Mouse (Mus musculus) retina, postnatal 1 day (tissue): Measurements from ENCODE around the gene Sec16a.
"Not testable (repeated sequence)": the region's sequence is repeated elsewhere in the genome, so short reads cannot be mapped to it uniquely, and the experiment has no call there.

Experiments
- DNase-seq: peaks from one replicate; pipeline ENCODE4 v3.0.0-alpha.2; 2012

Gene Sec16a

DNA sequence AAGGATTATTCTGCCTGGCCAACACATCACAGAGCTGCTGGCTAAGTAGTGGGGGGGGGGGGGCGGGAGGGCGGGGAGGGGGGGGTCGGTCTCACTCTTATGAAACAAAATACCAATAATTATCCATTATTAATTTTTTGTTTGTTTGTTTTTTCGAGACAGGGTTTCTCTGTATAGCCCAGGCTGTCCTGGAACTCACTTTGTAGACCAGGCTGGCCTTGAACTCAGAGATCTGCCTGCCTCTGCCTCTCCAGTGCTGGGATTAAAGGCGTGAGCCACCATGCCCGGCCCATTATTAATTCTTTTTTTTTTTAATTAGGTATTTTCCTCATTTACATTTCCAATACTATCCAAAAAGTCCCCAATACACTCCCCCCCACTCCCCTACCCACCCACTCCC lies 64.1 kb downstream of the Sec16a start:
- DNase-seq, result not testable (repeated sequence)

DNA sequence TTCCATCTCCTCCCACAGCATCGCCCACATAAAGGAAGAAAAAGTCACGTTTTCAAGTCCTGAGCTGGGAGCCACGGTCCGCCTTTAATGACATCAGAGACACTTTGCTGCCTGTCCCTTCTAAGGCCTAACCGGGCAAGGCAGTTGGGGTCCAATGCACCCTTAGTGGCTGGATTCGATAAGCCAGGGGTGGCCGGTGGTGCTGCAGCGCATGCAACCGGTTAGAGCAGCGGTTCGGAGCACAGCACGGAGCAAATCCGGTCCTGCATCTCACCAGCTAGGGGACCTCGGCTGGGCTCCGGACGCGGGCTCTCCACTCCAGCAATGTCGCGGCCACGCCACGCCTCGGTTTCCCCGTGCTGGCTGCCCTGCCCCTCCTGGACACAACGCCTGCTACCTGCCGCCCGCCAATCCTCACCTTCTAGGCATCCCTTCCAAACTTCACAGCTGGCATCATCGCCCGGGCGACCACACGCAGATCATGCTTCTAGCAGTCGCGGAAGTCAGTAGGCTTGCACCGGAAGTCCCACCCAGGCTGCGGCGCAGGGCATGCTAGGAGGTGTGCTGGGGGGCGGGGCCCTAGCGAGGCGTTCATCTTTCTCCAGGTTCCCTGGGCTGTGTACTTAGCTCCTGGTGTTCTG lies 64.8 kb downstream of the Sec16a start, which contains the start of gene Snapc4:
TSS of gene Snapc4 (minus strand) at position 523 of the 641 bp plus-strand sequence.
- DNase-seq, result peak; percentile 91

GRCm38 (mm10) chr2:26372396-26372795 lies 72.6 kb downstream of the Sec16a start:
- DNase-seq, result no peak

DNA sequence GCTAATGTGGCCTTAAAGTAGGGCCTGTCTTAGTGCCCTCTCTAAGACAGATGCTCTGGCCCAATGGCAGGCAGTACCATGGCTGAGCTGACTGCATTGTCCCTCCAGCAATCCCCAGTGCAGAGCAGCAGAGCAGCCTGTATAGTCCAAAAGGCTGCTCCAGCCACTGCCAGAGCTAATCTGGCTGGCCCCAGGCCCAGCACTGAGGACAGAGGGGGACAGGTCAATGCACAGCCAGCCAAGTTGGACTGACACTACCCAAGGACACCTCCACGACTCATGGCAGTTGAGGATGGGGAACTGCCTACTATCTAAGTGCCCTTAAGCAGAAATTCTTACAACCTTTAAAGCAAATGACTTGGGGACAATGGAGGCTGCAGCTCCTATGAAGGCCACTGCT lies 76.4 kb downstream of the Sec16a start:
- no peak for DNase-seq

DNA sequence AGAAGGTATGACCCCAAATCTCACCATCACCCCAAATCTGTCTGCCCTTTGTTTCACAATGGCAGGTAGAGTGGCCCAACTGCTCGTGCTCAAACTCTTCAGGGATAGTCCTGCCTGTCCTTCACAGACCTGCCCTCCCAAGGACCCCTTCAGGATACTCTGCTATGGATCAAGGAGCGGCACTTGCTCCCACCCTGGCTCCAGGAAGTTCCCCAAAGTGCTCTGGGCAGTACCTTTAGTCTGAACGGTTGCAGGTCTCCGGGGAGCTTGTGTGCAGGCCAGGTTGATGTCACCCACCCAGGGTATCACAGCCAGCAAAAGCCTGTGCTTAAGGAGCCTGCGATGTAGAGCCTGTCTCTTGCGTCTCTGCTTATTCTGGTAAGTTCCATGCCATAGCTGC lies 77.1 kb downstream of the Sec16a start:
- no peak for DNase-seq

DNA sequence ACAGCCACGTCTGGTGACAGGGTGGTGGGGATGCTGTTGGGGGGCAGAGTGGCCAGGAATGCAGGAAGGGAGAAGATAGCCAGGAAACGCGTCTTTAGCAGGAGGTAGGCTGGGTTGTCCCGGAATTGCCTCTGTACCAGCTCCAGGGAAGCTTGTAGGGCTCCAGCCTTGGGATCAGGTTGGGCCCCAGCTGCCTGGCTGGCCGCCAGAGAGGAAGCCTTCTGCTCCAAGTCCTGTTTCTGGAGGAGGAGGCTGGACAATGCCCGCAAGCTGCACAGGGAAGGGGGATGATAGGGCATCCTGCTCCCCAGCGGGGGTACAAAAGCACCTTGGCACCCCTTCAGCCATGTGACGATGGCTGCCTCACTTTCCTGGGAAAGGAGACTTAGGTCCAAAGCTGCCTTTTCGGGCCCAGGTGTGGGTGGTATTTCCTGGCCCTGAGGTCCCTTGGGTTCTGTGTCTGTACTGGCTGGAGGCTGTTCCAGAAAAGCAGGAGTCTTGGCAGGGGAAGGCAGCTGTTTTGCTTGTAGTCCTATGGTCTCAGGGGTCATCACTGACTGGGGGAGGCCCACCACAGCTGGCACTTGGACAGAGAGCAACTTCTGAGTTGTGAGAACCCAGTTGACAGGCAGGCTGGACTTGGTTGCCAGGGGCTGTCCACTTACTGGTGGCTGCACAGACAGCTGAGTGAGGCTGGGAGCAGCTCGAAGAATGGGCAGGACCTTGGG lies 80.1 kb downstream of the Sec16a start:
- no peak for DNase-seq

- no peak for DNase-seq
Measured at GRCm38 (mm10) chr2:26363481-26363880, 81.5 kb downstream of the Sec16a start.

GRCm38 (mm10) chr2:26362991-26363390 lies 82.0 kb downstream of the Sec16a start:
- no peak for DNase-seq

GRCm38 (mm10) chr2:26360772-26361171 lies 84.2 kb downstream of the Sec16a start, which contains the start of gene Card9:
Gene Card9 (minus strand): TSS chr2:26360918.
- DNase-seq, result no peak

DNA sequence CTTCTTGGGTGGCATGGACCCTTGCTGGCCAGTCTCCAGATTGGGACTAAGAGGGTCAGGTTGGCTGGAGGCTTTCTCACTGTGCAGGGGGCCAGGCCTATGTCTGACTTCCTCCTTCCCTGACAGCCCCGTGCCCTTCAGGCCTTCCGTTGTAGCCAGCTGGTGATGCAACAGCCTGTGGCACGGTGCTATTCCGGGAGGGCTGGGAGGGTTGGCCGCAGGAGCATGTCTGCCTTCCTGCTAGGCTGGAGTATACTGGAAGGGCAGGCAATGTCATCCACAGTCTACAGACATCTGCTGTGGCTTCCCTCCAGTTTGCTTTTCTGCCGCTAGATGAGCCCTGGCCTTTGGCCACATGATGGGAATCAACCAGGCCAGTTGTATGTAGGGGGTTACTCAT lies 85.0 kb downstream of the Sec16a start:
- no peak for DNase-seq
